Mouse (Mus musculus) bone marrow macrophage, adult 2 months (primary cell): ENCODE measurements around the gene Zscan10.

Experiments
- CTCF ChIP-seq: IDR thresholded peaks from 2 replicates; pipeline ENCODE4 v1.5.1; 2012; ENCODE audit warnings: low read depth, mild to moderate bottlenecking, low read length, moderate library complexity
- POLR2A ChIP-seq: IDR thresholded peaks from 2 replicates; pipeline ENCODE4 v1.6.1; 2012; ENCODE audit warnings: mild to moderate bottlenecking, low read depth, low read length, borderline replicate concordance

DNA sequence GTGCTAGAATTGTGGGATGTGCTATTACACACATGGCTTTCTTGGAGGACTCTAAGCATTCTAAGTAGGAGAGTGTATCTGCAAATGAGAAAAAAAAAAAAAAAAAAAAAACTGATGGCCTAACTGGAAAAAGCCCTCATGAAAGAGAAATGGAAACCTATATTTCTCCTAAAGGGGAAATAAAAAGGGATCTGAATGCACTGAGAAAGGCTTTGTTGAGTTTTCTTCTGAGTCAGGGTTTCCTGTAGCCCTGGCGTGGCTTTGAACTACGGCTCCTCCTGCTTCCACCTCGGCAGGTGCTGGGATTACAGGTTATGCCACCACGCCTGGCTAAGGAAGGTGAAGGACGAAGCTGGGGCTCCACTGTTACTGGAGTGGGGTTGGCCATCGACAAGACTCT, 53.3 kb downstream of the Zscan10 start:
- TF ChIP-seq CTCF (no peak), POLR2A (no peak)
